Mouse (Mus musculus) bone marrow macrophage, adult 2 months (primary cell): ENCODE measurements at regions not wholly inside any gene's neighbourhood (a gene's known extent, or its start where the extent isn't known, plus 50 kb on each side); places are given as distances from the start of the nearest gene placed in this dataset.

Source experiments
- CTCF ChIP-seq: IDR thresholded peaks from 2 replicates; pipeline ENCODE4 v1.5.1; 2012; ENCODE audit warnings: low read depth, mild to moderate bottlenecking, low read length, moderate library complexity
- POLR2A ChIP-seq: IDR thresholded peaks from 2 replicates; pipeline ENCODE4 v1.6.1; 2012; ENCODE audit warnings: mild to moderate bottlenecking, low read depth, low read length, borderline replicate concordance

DNA sequence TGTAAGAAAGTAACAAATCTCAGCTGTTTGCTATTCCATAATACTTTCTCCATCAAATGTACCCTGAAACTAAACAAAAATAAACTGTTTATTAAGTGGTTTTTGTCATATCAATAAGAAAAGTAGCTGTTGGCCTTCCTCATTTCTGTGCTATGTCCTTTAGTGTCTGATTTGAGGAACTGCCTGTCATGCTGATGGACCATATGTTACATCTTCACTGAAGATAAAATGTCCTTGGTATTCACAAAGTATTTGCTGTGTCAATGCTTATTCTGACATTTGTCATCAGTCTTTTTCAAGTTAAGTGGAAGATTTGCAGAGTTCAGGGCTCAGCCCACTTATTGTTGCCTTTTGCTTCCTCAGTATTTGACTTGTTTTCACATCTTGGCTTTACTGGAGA, 682.0 kb upstream of the Gje1 start:
- TF ChIP-seq CTCF (no peak), POLR2A (no peak)
